Mouse (Mus musculus) cerebellum, adult 8-10 months (tissue): ENCODE data around the gene Sync.
A peak's percentile ranks its signal among the peaks of the same experiment; 100 is the strongest.

Source experiments
- DNase-seq: peaks from one replicate; pipeline ENCODE4 v3.0.0; 2022

The Sync gene

GRCm38 (mm10) chr4:129313886-129314285 lies 26.5 kb downstream of the Sync start:
- no peak for DNase-seq

GRCm38 (mm10) chr4:129320876-129321275 lies 33.5 kb downstream of the Sync start:
- no peak for DNase-seq

- DNase-seq = no peak
Observed at GRCm38 (mm10) chr4:129322042-129322441, 34.6 kb downstream of the Sync start.

- no peak for DNase-seq
Observed at GRCm38 (mm10) chr4:129323491-129323890, 36.1 kb downstream of the Sync start.

GRCm38 (mm10) chr4:129324756-129325155 lies 37.3 kb downstream of the Sync start:
- no peak for DNase-seq

GRCm38 (mm10) chr4:129326191-129326590 lies 38.8 kb downstream of the Sync start:
- no peak for DNase-seq

- DNase-seq = no peak
Observed at GRCm38 (mm10) chr4:129332846-129333245, 45.4 kb downstream of the Sync start.

- DNase-seq = no peak
Observed at GRCm38 (mm10) chr4:129334677-129335215, 47.3 kb downstream of the Sync start.

- DNase-seq = peak; percentile 95
Observed at GRCm38 (mm10) chr4:129335216-129336074, 48.0 kb downstream of the Sync start, which contains the start of the genes Rbbp4 and Zbtb8os. Rbbp4 (minus strand) TSS chr4:129335370. Zbtb8os (plus strand) TSS chr4:129335695.

GRCm38 (mm10) chr4:129336291-129336690 lies 48.9 kb downstream of the Sync start:
- no peak for DNase-seq

GRCm38 (mm10) chr4:129339743-129340142 lies 52.3 kb downstream of the Sync start:
- no peak for DNase-seq

- DNase-seq = no peak
Observed at GRCm38 (mm10) chr4:129341888-129342287, 54.5 kb downstream of the Sync start.

- no peak for DNase-seq
Observed at GRCm38 (mm10) chr4:129342705-129343104, 55.3 kb downstream of the Sync start.

GRCm38 (mm10) chr4:129346481-129347154 lies 59.2 kb downstream of the Sync start:
- DNase-seq = no peak

- peak; percentile 81 for DNase-seq
Observed at GRCm38 (mm10) chr4:129350644-129351043, 63.2 kb downstream of the Sync start.

- no peak for DNase-seq
Observed at GRCm38 (mm10) chr4:129351111-129351510, 63.7 kb downstream of the Sync start.

GRCm38 (mm10) chr4:129353176-129353575 lies 65.8 kb downstream of the Sync start:
- no peak for DNase-seq

GRCm38 (mm10) chr4:129354236-129354635 lies 66.8 kb downstream of the Sync start:
- DNase-seq = no peak

GRCm38 (mm10) chr4:129357613-129358163 lies 70.3 kb downstream of the Sync start:
- no peak for DNase-seq
